Comparison of ENCODE assay signal across 13 mouse cellular contexts in genomic region chr13:32764448-32764847, GRCm38 (mm10). TPM values are rescaled to one million over a fixed set of nuclear protein-coding genes. Genes with fewer than 3 reads are reported as not detected.
DNase-seq lines count a peak whose midpoint lies in the region; ATAC-seq and TF ChIP-seq lines count a peak whose summit lies in the region.
"Had no signal": no experiment of that assay in that cellular context is flagged by ENCODE, and none has a peak within 500 bp of the region (broad histone marks: within the 10 kb centered on the region; RNA-seq: fewer than 3 reads in every experiment).

No protein-coding gene starts in this region.

- no peak overlapping the region for H3K9ac ChIP-seq in liver, adult 2 months (ENCODE audit: low read depth, low read length)
- H3K9ac ChIP-seq: limb, embryonic 12.5 days had no signal

- 0 out of 2 replicates have a peak overlapping the region, but pooled peaks have one; percentile 29 for H3K27ac ChIP-seq in liver, adult 2 months (replicated peaks; ENCODE audit: insufficient read depth, low read depth, low read length)
- H3K27ac ChIP-seq: limb, embryonic 12.5 days had no signal

- H3K4me1 ChIP-seq in liver, adult 2 months (ENCODE audit: control insufficient read depth, insufficient read depth, low read length): peaks cover 6% of the 10 kb centered on the region; the same call in 1 of the 2 replicates

- no peak for TF ChIP-seq CTCF in liver, adult 2 months (IDR thresholded peaks at IDR 0.05; ENCODE audit: low read depth, low read length)

- H3K4me3 ChIP-seq in liver, adult 2 months (ENCODE audit: insufficient read depth, low read depth, low read length): no peak overlapping the region
- H3K4me3 ChIP-seq: limb, embryonic 12.5 days had no signal

- no peaks in the 10 kb centered on the region for H3K79me2 ChIP-seq in liver, adult 2 months (ENCODE audit: control insufficient read depth, insufficient read depth, low read length)

- WGBS in liver, adult 2 months: 31% methylated on average over 7 of the region's 7 CpGs

- no peaks in the 10 kb centered on the region for H3K36me3 ChIP-seq in liver, adult 2 months (ENCODE audit: control insufficient read depth, insufficient read depth, low read length)
- H3K36me3 ChIP-seq: limb, embryonic 12.5 days had no signal

- peak; percentile 98 for DNase-seq in liver, adult 2 months (ENCODE audit: extremely low read depth, low read depth, low spot score)
- DNase-seq in liver (no peak), R1 (ENCODE audit: low read depth, low spot score) (peak; percentile 10)
- DNase-seq in heart, adult 8-10 months (ENCODE audit: low spot score): peak; percentile 75
- peak; percentile 76 for DNase-seq in heart, postnatal 4 days
- no peak for DNase-seq in layer of hippocampus, postnatal 14 days (ENCODE audit: low spot score in 2 of 2)
- no peak for DNase-seq in left cerebral cortex, postnatal 25 days (ENCODE audit: low spot score in 2 of 2)
- DNase-seq: cerebellum, postnatal 36 days had no signal

- no peak for ATAC-seq in inflammation-experienced regulatory T-cells, adult 6 months

- no peaks in the 10 kb centered on the region for H3K27me3 ChIP-seq in liver, adult 2 months (ENCODE audit: control insufficient read depth, insufficient read depth, low read length)

- TF ChIP-seq POLR2A in liver, adult 2 months (IDR thresholded peaks at IDR 0.05; ENCODE audit: extremely low read depth, insufficient read depth, low read length): no peak

- intact Hi-C loops in left cerebral cortex, postnatal 25 days (cut with DNase I): no loop called here

RNA-seq across cellular contexts. Expression of gene Mylk4, which starts 19.3 kb away (rescaled TPM):
- total RNA-seq in liver, adult 2 months (2014; rRNA removed): 0.37 TPM in 1 of 2 replicates, not detected in the other
- not detected in 2 replicates for polyA plus RNA-seq in liver, adult 2 months (2012; rRNA removed)
- total RNA-seq in heart, adult 8-10 months (2022): 100 to 1,000 TPM; 269 to 374 (median 349) TPM
- 10 to 100 TPM; 55.6 to 59.7 TPM for total RNA-seq in heart, postnatal 4 days (2021)
- under 1 TPM; 0.62 to 0.64 TPM for total RNA-seq in layer of hippocampus, postnatal 14 days (2021)
- total RNA-seq in left cerebral cortex, postnatal 25 days (2021): under 1 TPM; 0.14 to 0.16 TPM
- not detected for polyA plus RNA-seq in inflammation-experienced regulatory T-cells, adult 6 months (2017; shearing (Covaris generic))
- total RNA-seq: monocyte, adult 5-6 weeks had no signal

RNA-seq across cellular contexts. Expression of gene Wrnip1, which starts 37.4 kb away (rescaled TPM):
- 33.9 and 43.8 TPM in 2 replicates for total RNA-seq in liver, adult 2 months (2014; rRNA removed)
- 38.7 and 49.8 TPM in 2 replicates for polyA plus RNA-seq in liver, adult 2 months (2012; rRNA removed)
- total RNA-seq in heart, adult 8-10 months (2022): 10 to 100 TPM; 17.0 to 24.1 (median 21.1) TPM
- 10 to 100 TPM; 25.4 to 29.8 TPM for total RNA-seq in heart, postnatal 4 days (2021)
- total RNA-seq in layer of hippocampus, postnatal 14 days (2021): 10 to 100 TPM; 53.5 to 54.8 TPM
- total RNA-seq in left cerebral cortex, postnatal 25 days (2021): 10 to 100 TPM; 56.5 to 67.2 TPM
- polyA plus RNA-seq in inflammation-experienced regulatory T-cells, adult 6 months (2017; shearing (Covaris generic)): 10 to 100 TPM in 1 of 3 experiments, 1 to 10 TPM in 2; 6.4 to 10.0 (median 8.2) TPM

RNA-seq across cellular contexts. Expression of gene D930007J09Rik, which starts 38.2 kb away (rescaled TPM):
- total RNA-seq in liver, adult 2 months (2014; rRNA removed): not detected in 2 replicates
- 0.60 TPM in 1 of 2 replicates, not detected in the other for polyA plus RNA-seq in liver, adult 2 months (2012; rRNA removed)
- total RNA-seq in heart, adult 8-10 months (2022): not detected
- not detected for total RNA-seq in heart, postnatal 4 days (2021)
- total RNA-seq in layer of hippocampus, postnatal 14 days (2021): 1 to 10 TPM; 1.2 to 2.4 TPM
- total RNA-seq in left cerebral cortex, postnatal 25 days (2021): 1 to 10 TPM; 1.1 to 1.7 TPM
- polyA plus RNA-seq in inflammation-experienced regulatory T-cells, adult 6 months (2017; shearing (Covaris generic)): not detected
- total RNA-seq: monocyte, adult 5-6 weeks had no signal
- polyA plus RNA-seq: C2C12; large intestine, adult 2 months; limb, embryonic 12.5 days had no signal

Comparison
In these comparisons a context has a peak if more than half of its experiments do, and no peak if none do; other contexts are left out.
1. DNase-seq: peak in liver, adult 2 months (single experiment), R1 (single experiment), heart, adult 8-10 months (single experiment) and heart, postnatal 4 days (single experiment); none in liver (single experiment), layer of hippocampus, postnatal 14 days (0 of 2) and left cerebral cortex, postnatal 25 days (0 of 2).
2. RNA of gene Mylk4, which starts 19.3 kb away (total RNA-seq): 269 to 374 TPM in heart, adult 8-10 months and 55.6 to 59.7 TPM in heart, postnatal 4 days; 0.62 to 0.64 TPM in layer of hippocampus, postnatal 14 days, 0.37 TPM in liver, adult 2 months and 0.14 to 0.16 TPM in left cerebral cortex, postnatal 25 days; every median in the first group is over 10 times any median in the second.